ENCODE assay signal across 8 mouse cellular contexts in the genomic region with DNA sequence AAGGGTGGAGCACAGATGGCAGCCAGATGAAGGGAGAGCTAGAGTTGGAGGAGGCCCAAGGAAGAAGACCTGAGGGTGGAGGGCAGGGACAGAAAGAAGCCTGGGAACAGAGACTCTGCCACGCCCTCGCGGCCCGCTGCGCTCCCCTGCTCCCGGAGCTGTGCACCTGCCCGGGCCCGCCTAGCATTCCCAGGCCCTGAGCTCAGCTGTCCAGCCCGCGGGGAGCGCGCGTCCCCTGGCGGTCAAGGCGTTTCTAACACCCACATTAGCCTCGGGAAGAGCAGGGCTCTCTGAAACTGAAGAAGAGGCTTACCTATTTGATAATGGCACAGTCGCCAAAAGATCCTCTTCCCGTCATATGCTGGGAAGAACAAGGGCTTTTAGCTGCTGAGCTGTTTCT. TPM values are rescaled to one million over a fixed set of nuclear protein-coding genes. Genes with fewer than 3 reads are reported as not detected.
A peak's percentile ranks its signal among the peaks of the same experiment; 100 is the strongest.
DNase-seq lines count a peak whose midpoint lies in the region; ATAC-seq lines count a peak whose summit lies in the region.

No protein-coding gene starts in this region.

- H3K27ac ChIP-seq in neural tube, embryonic 15.5 days (replicated peaks), result no peak overlapping the region
- peak overlapping the region; percentile 85 for H3K27ac ChIP-seq in embryonic facial prominence, embryonic 15.5 days (replicated peaks)
- H3K27ac ChIP-seq in liver, embryonic 13.5 days, result no peak overlapping the region

- no peaks in the 10 kb centered on the region for H3K9me3 ChIP-seq in neural tube, embryonic 15.5 days (replicated peaks)
- no peaks in the 10 kb centered on the region for H3K9me3 ChIP-seq in embryonic facial prominence, embryonic 15.5 days (replicated peaks)
- no peaks in the 10 kb centered on the region for H3K9me3 ChIP-seq in liver, embryonic 13.5 days (replicated peaks)

- ATAC-seq in neural tube, embryonic 15.5 days (ENCODE audit: low FRiP score), result no peak
- peak; percentile 31; the same call in 1 of the 2 replicates for ATAC-seq in embryonic facial prominence, embryonic 15.5 days (ENCODE audit: insufficient number of reproducible peaks, low FRiP score, low TSS enrichment, low read depth)
- no peak for ATAC-seq in liver, embryonic 13.5 days (ENCODE audit: low read depth)
- ATAC-seq in erythroblast, adult 5-6 weeks (replicated peaks; ENCODE audit: low FRiP score, poor library complexity, severe bottlenecking), result no peak

- WGBS in neural tube, embryonic 15.5 days, result 4% methylated on average over 18 of the region's 18 CpGs
- 5% methylated on average over 18 of the region's 18 CpGs for WGBS in embryonic facial prominence, embryonic 15.5 days
- WGBS in liver, embryonic 13.5 days (ENCODE audit: insufficient replicate concordance), result 2% methylated on average over 18 of the region's 18 CpGs

- DNase-seq in neural tube, embryonic 10.5 days (ENCODE audit: extremely low spot score, low spot score), result peak; percentile 70
- peak; percentile 79 to 87 for DNase-seq in adrenal gland, postnatal 36 days
- peak; percentile 76 for DNase-seq in induced T-regulatory cell, adult 2 months (ENCODE audit: low read depth)
- peak; percentile 71 for DNase-seq in liver, embryonic 13.5 days
- peak; percentile 62 for DNase-seq in spleen, adult 12 weeks (ENCODE audit: low spot score)

- H3K4me3 ChIP-seq in neural tube, embryonic 15.5 days (replicated peaks), result no peak overlapping the region
- peak overlapping the region; percentile 6; the same call in 1 of the 2 replicates for H3K4me3 ChIP-seq in embryonic facial prominence, embryonic 15.5 days (replicated peaks)
- no peak overlapping the region for H3K4me3 ChIP-seq in liver, embryonic 13.5 days (replicated peaks)

- no peak overlapping the region for H3K4me2 ChIP-seq in neural tube, embryonic 15.5 days
- H3K4me2 ChIP-seq in embryonic facial prominence, embryonic 15.5 days (replicated peaks), result peak overlapping the region; percentile 89
- H3K4me2 ChIP-seq in liver, embryonic 13.5 days, result peak overlapping the region; percentile 7; the same call in 1 of the 2 replicates

- H3K36me3 ChIP-seq in neural tube, embryonic 15.5 days, result no peaks in the 10 kb centered on the region
- no peaks in the 10 kb centered on the region for H3K36me3 ChIP-seq in embryonic facial prominence, embryonic 15.5 days
- no peaks in the 10 kb centered on the region for H3K36me3 ChIP-seq in liver, embryonic 13.5 days

- H3K9ac ChIP-seq in neural tube, embryonic 15.5 days (replicated peaks), result no peak overlapping the region
- no peak overlapping the region for H3K9ac ChIP-seq in embryonic facial prominence, embryonic 15.5 days
- H3K9ac ChIP-seq in liver, embryonic 13.5 days, result no peak overlapping the region

- peaks cover 24% of the 10 kb centered on the region for H3K4me1 ChIP-seq in neural tube, embryonic 15.5 days
- H3K4me1 ChIP-seq in embryonic facial prominence, embryonic 15.5 days, result peaks cover 31% of the 10 kb centered on the region
- H3K4me1 ChIP-seq in liver, embryonic 13.5 days (replicated peaks), result peaks cover 42% of the 10 kb centered on the region

- peaks cover 27% of the 10 kb centered on the region for H3K27me3 ChIP-seq in neural tube, embryonic 15.5 days (replicated peaks)
- peaks cover 5% of the 10 kb centered on the region; the same call in 1 of the 2 replicates for H3K27me3 ChIP-seq in embryonic facial prominence, embryonic 15.5 days
- peaks cover 7% of the 10 kb centered on the region for H3K27me3 ChIP-seq in liver, embryonic 13.5 days

RNA-seq across cellular contexts. Expression of gene Ppp1r13l, which starts 4.3 kb away (rescaled TPM):
- polyA plus RNA-seq in neural tube, embryonic 15.5 days (2015; fragmentation: Nextera tagmentation; extraction: Ambion mirVana), result 1.9 and 2.1 TPM in 2 replicates
- total RNA-seq in adrenal gland, postnatal 36 days (2021), result 1 to 10 TPM; 5.8 to 8.9 TPM
- polyA plus RNA-seq in embryonic facial prominence, embryonic 15.5 days (2015; fragmentation: Nextera tagmentation; extraction: Ambion mirVana), result 17.2 and 22.7 TPM in 2 replicates
- 1.1 and 1.2 TPM in 2 replicates for polyA plus RNA-seq in liver, embryonic 13.5 days (2015; fragmentation: Nextera tagmentation; extraction: Ambion mirVana)
- total RNA-seq in erythroblast, adult 5-6 weeks (2015; ENCODE audit: low replicate concordance), result 0.19 and 3.3 TPM in 2 replicates
- not detected in 2 replicates for total RNA-seq in erythroblast, adult 5-6 weeks (2017; ENCODE audit: low replicate concordance)

RNA-seq across cellular contexts. Expression of gene Cd3eap, which starts 4.6 kb away (rescaled TPM):
- 22.2 and 23.0 TPM in 2 replicates for polyA plus RNA-seq in neural tube, embryonic 15.5 days (2015; fragmentation: Nextera tagmentation; extraction: Ambion mirVana)
- 10 to 100 TPM; 11.3 to 12.8 TPM for total RNA-seq in adrenal gland, postnatal 36 days (2021)
- polyA plus RNA-seq in embryonic facial prominence, embryonic 15.5 days (2015; fragmentation: Nextera tagmentation; extraction: Ambion mirVana), result 30.4 and 32.0 TPM in 2 replicates
- polyA plus RNA-seq in liver, embryonic 13.5 days (2015; fragmentation: Nextera tagmentation; extraction: Ambion mirVana), result 15.0 and 16.3 TPM in 2 replicates
- 1.2 and 1.9 TPM in 2 replicates for total RNA-seq in erythroblast, adult 5-6 weeks (2015; ENCODE audit: low replicate concordance)
- total RNA-seq in erythroblast, adult 5-6 weeks (2017; ENCODE audit: low replicate concordance), result 2.6 and 5.7 TPM in 2 replicates

RNA-seq across cellular contexts. Expression of gene Ercc2, which starts 17.9 kb away (rescaled TPM):
- polyA plus RNA-seq in neural tube, embryonic 15.5 days (2015; fragmentation: Nextera tagmentation; extraction: Ambion mirVana), result 21.6 and 22.2 TPM in 2 replicates
- 10 to 100 TPM; 29.7 to 32.8 TPM for total RNA-seq in adrenal gland, postnatal 36 days (2021)
- 16.9 and 18.3 TPM in 2 replicates for polyA plus RNA-seq in embryonic facial prominence, embryonic 15.5 days (2015; fragmentation: Nextera tagmentation; extraction: Ambion mirVana)
- polyA plus RNA-seq in liver, embryonic 13.5 days (2015; fragmentation: Nextera tagmentation; extraction: Ambion mirVana), result 8.6 and 9.9 TPM in 2 replicates
- 1.3 and 2.7 TPM in 2 replicates for total RNA-seq in erythroblast, adult 5-6 weeks (2015; ENCODE audit: low replicate concordance)
- 11.4 and 18.0 TPM in 2 replicates for total RNA-seq in erythroblast, adult 5-6 weeks (2017; ENCODE audit: low replicate concordance)

RNA-seq across cellular contexts. Expression of gene Ercc1, which starts 19.3 kb away (rescaled TPM):
- polyA plus RNA-seq in neural tube, embryonic 15.5 days (2015; fragmentation: Nextera tagmentation; extraction: Ambion mirVana), result 78.5 and 93.5 TPM in 2 replicates
- 10 to 100 TPM; 33.0 to 38.8 TPM for total RNA-seq in adrenal gland, postnatal 36 days (2021)
- polyA plus RNA-seq in embryonic facial prominence, embryonic 15.5 days (2015; fragmentation: Nextera tagmentation; extraction: Ambion mirVana), result 83.0 and 85.5 TPM in 2 replicates
- polyA plus RNA-seq in liver, embryonic 13.5 days (2015; fragmentation: Nextera tagmentation; extraction: Ambion mirVana), result 19.1 and 21.0 TPM in 2 replicates
- 8.6 and 8.8 TPM in 2 replicates for total RNA-seq in erythroblast, adult 5-6 weeks (2015; ENCODE audit: low replicate concordance)
- total RNA-seq in erythroblast, adult 5-6 weeks (2017; ENCODE audit: low replicate concordance), result 4.6 and 5.2 TPM in 2 replicates

RNA-seq across cellular contexts. Expression of gene Klc3, which starts 40.0 kb away (rescaled TPM):
- polyA plus RNA-seq in neural tube, embryonic 15.5 days (2015; fragmentation: Nextera tagmentation; extraction: Ambion mirVana), result 1.2 and 4.0 TPM in 2 replicates
- total RNA-seq in adrenal gland, postnatal 36 days (2021), result 1 to 10 TPM in 1 of 2 experiments, under 1 TPM in 1; 0.89 to 2.2 TPM
- 41.8 and 43.1 TPM in 2 replicates for polyA plus RNA-seq in embryonic facial prominence, embryonic 15.5 days (2015; fragmentation: Nextera tagmentation; extraction: Ambion mirVana)
- polyA plus RNA-seq in liver, embryonic 13.5 days (2015; fragmentation: Nextera tagmentation; extraction: Ambion mirVana), result 0.31 and 0.70 TPM in 2 replicates
- not detected in 2 replicates for total RNA-seq in erythroblast, adult 5-6 weeks (2015; ENCODE audit: low replicate concordance)
- total RNA-seq in erythroblast, adult 5-6 weeks (2017; ENCODE audit: low replicate concordance), result not detected in 2 replicates
